Mouse (Mus musculus) v-Abl transformed pro-B cells (cell line): Measurements from ENCODE around the gene Dab2ip.

ENCODE experiments used
- in situ Hi-C, 2 experiments: fragments of 400-800 bp; cut with MboI; formaldehyde crosslinking; loops; one replicate each; pipeline ENCODE4 v1.15.1; 2025; ENCODE audit not compliant: unreplicated experiment in 2 of 2

Dab2ip gene

GRCm38 (mm10) chr2:35557911-35558825, at the start of gene Dab2ip:
Dab2ip (plus strand) TSS chr2:35558266.
- in situ Hi-C loops = loop anchor here in 1 of 2 experiments (5.0 to 25.0 kb wide), 2 partner anchors 654 to 1779 kb away; partner anchors contain the start of gene Olfr368

- in situ Hi-C loops = loop anchor here in 1 of 2 experiments (10.0 kb wide), 2 partner anchors 64 to 294 kb away; no protein-coding TSS in a partner anchor
These were observed 49.3 kb upstream of the Dab2ip start for GRCm38 (mm10) chr2:35508597-35509342.

GRCm38 (mm10) chr2:35509343-35509667, 48.8 kb upstream of the Dab2ip start:
- in situ Hi-C loops = loop anchor here in 1 of 2 experiments (10.0 kb wide), 2 partner anchors 65 to 295 kb away; no protein-coding TSS in a partner anchor

GRCm38 (mm10) chr2:35509888-35510287, 48.2 kb upstream of the Dab2ip start:
- in situ Hi-C loops = loop anchor here (5.0 to 10.0 kb wide), 5 partner anchors 65 to 295 kb away; partner anchors contain the start of gene 4930402F06Rik (in 1 of the 2)

DNA sequence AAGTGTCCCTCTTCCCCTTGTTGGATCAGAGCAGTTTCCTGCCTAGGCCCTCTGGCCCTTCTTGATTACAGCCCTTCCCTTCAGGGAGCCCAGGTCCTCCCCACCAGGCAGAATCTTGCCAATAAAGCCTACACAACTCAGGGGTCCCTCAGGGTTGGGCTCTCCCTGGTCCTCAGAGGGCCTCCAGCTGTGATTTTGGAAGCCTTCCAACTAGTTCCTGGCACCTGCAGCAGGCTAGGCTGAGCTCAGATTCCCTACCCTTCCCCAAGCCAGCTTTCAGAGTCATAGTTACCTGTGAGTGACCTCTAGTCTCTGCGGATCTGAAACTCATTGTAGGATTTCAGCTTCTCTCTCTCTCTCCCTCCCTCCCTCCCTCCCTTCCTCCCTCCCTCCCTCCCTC, 47.1 kb upstream of the Dab2ip start:
- in situ Hi-C loops = loop anchor here in 1 of 2 experiments (5.0 to 10.0 kb wide), 3 partner anchors 114 to 286 kb away; partner anchors contain the start of gene 4930402F06Rik

GRCm38 (mm10) chr2:35512226-35512625, 45.8 kb upstream of the Dab2ip start:
- in situ Hi-C loops = loop anchor here in 1 of 2 experiments (5.0 to 10.0 kb wide), 3 partner anchors 115 to 287 kb away; partner anchors contain the start of gene 4930402F06Rik

GRCm38 (mm10) chr2:35514051-35514892, 43.8 kb upstream of the Dab2ip start:
- in situ Hi-C loops = loop anchor here in 1 of 2 experiments (5.0 to 10.0 kb wide), 3 partner anchors 117 to 289 kb away; partner anchors contain the start of gene 4930402F06Rik

DNA sequence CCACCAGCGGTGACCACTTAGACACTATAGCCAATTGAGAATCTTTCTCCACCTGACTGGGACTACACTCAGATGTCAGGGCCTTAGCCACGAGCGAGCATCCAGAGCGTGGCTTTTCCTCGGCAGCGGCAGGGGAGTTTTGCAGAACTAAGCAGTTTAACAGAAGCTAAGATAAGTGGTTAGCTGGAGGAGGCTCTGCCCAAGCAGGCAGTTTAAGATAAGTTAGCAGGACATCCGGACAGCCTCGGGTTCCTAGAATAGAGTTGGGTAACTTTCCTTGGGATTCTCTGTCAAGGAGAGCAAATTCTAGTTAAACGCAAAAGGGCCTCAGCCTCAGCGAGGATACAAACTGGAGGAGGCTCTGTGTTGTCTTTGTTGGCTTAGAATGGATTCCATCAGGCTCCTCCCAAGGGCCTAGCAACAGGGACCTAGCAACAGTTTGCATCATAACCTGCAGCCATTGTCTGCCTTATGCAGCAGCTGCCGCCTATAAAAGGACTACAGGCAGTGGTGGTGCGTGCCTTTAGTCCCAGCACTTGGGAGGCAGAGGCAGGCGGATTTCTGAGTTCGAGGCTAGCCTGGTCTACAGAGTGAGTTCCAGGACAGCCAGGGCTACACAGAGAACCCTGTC, 31.3 kb upstream of the Dab2ip start:
- in situ Hi-C loops = no loop called here

DNA sequence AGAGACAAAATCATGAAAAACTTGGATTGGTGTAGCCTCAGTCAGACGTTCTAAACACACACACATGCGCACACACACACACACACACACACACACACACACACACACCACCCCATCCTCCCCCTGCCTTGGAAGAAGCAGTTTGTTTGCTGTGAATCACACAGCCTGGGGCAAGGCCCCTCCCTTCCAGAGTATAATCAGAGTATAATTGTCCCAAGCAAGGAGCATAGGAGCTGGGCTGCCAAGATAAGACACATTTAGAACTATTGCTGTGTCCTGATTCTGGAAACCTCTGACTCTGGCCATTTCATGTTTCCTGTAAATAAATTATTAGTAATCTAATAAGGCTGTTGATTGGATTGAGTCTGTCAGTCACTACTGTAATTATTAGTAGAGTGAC, 29.0 kb upstream of the Dab2ip start:
- in situ Hi-C loops = no loop called here

GRCm38 (mm10) chr2:35529856-35530255, 28.2 kb upstream of the Dab2ip start:
- in situ Hi-C loops = no loop called here

- in situ Hi-C loops = no loop called here
These were observed 27.3 kb upstream of the Dab2ip start for GRCm38 (mm10) chr2:35530732-35531131.

GRCm38 (mm10) chr2:35533646-35534045, 24.4 kb upstream of the Dab2ip start:
- in situ Hi-C loops = no loop called here

DNA sequence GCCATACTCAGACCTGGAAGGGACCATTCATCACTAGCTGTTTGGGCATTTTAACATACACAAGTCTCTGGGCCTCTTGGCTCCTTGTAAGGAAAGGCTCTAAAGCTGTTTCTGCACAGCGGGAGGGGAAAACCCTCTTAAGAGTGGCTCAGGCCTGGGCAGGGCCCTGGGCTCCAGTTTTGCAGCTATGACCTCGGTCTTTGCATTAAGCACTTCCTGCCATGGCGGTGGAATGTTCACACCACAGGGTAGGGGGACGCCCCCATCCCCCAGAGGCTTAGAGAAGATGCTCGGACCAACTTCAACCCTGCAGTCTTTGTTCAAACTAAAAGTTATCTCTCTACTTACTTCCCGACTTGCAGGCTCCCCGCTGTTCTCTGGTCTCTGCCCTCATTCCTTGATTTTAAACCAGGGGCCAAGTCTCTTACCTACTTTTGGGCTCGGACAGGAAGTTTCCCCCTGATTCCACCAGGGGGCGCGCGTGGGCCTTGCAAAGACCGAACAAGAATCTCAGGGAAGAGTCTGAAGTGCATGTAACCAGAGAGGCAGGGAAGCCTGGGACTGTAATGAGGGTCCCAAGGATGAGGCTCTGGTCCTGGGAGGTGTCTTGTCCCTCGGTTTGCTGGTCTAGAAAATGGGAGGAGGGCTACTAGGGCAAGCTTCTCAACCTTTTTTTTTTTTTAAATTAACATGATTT, 18.6 kb upstream of the Dab2ip start:
- in situ Hi-C loops = no loop called here

DNA sequence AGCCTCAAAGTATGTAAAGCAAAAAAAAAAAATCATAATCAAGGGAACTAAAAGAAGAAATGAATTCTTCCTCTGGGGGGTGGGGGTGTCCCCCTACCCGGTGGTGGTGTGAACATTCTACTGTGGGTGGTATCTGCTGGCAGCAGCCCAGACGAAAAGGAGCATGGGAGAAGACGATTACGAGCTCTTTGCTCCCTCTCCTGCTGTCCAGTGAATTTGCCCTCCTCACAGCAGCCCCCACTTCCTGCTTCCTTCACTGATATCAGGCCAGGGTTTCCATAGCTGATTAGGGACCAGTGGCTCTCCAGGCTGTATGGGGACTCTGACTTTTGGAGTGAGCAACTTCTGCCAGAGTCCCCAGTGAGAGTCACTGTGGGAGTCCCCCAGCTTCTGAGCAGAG, 17.3 kb upstream of the Dab2ip start:
- in situ Hi-C loops = loop anchor here in 1 of 2 experiments (10.0 kb wide), 2 partner anchors 214 to 364 kb away; no protein-coding TSS in a partner anchor

DNA sequence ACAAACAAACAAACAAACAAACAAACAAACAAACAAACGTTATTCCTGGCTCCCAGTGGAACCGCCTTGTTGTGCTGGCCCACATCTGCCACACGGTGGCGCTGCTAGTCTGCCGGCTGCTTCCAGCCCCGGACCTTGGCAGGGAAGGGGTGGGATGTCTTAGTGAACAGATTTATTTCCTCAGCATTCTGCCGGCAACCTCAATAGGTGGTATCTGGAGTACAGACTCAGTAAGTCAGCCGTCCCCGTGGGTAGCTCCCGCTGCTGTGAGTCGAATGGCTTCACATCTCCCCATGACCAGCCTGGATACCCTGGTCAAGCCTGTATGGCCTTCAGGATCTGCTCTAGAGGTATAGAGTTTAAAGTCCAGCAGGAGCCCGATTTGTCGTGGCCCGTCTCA, 13.3 kb upstream of the Dab2ip start:
- in situ Hi-C loops = loop anchor here (5.0 to 10.0 kb wide), 9 partner anchors 98 to 668 kb away; no protein-coding TSS in a partner anchor

- in situ Hi-C loops = loop anchor here (5.0 to 10.0 kb wide), 9 partner anchors 97 to 667 kb away; no protein-coding TSS in a partner anchor
These were observed 12.9 kb upstream of the Dab2ip start for GRCm38 (mm10) chr2:35545125-35545590.

GRCm38 (mm10) chr2:35546462-35546861, 11.6 kb upstream of the Dab2ip start:
- in situ Hi-C loops = loop anchor here (5.0 to 10.0 kb wide), 9 partner anchors 96 to 666 kb away; no protein-coding TSS in a partner anchor

DNA sequence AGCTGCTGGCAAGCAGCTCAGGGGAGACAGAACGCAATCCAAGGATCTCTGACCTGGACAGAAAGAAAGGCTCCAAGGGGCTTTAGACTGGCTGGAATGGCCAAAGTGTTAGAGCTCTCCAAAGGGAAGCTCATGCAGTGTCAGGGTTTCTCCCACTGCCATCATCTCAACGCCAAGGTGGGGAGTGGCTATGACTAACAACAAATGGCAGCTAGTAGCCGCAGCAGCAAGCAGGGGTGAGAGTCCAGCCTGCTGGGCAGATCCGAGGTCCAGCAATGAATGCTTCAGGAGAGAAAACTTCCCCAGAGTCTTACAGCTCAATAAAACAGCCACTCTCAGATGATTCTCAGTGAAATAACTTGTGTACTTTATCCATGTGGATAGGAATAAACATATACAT, 8.9 kb upstream of the Dab2ip start:
- in situ Hi-C loops = loop anchor here (5.0 to 10.0 kb wide), 9 partner anchors 93 to 663 kb away; no protein-coding TSS in a partner anchor
